Mouse (Mus musculus) bone marrow macrophage, adult 2 months (primary cell): ENCODE measurements at regions not wholly inside any gene's neighbourhood (a gene's known extent, or its start where the extent isn't known, plus 50 kb on each side); places are given as distances from the start of the nearest gene placed in this dataset.

Experiments
- CTCF ChIP-seq: IDR thresholded peaks from 2 replicates; pipeline ENCODE4 v1.5.1; 2012; ENCODE audit warnings: low read depth, mild to moderate bottlenecking, low read length, moderate library complexity
- POLR2A ChIP-seq: IDR thresholded peaks from 2 replicates; pipeline ENCODE4 v1.6.1; 2012; ENCODE audit warnings: mild to moderate bottlenecking, low read depth, low read length, borderline replicate concordance

DNA sequence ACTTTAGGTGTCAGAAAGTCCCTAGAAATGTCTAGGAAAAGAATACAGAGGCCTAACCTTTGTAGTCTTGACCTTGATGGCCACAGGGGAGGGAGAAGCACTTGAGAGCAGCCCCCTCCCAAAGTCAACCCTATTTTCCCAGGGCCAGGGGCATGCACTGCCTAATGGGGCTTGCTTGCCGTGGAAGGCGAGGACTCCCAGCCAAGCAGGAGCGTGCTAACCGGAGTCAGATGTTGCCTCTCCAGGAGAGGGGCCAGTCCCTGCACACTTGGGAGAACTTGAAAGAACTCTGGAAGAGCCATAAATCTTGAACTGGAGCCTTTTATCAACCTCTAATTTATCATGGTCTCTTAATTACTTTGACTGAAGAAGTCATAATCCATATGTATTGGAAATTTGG is 712.7 kb downstream of the Vrk1 start:
- TF ChIP-seq CTCF, result no peak
- no peak for TF ChIP-seq POLR2A
